Mouse (Mus musculus) G1E (cell line): ENCODE data around the gene Atp11a. TPM values are rescaled to one million over a fixed set of nuclear protein-coding genes. Genes with fewer than 3 reads are reported as not detected.

Experiments used
- ATAC-seq: 2 replicates; pipeline ENCODE4 v1.8.0; 2016; ENCODE audit warnings: mild to moderate bottlenecking; ENCODE audit not compliant: insufficient number of reproducible peaks, poor library complexity, low FRiP score, severe bottlenecking; ENCODE audit errors: extremely low read depth
- DNase-seq: peaks from one replicate; pipeline ENCODE4 v3.0.0; 2012; ENCODE audit warnings: low spot score
- H3K27me3 ChIP-seq: 2 replicates; pipeline ENCODE4 v1.6.1; 2012; ENCODE audit warnings: mild to moderate bottlenecking, low read length, inconsistent platforms; ENCODE audit not compliant: insufficient read depth
- H3K36me3 ChIP-seq: replicated peaks from 2 replicates; pipeline ENCODE3; 2012; ENCODE audit warnings: mild to moderate bottlenecking, inconsistent platforms
- H3K4me1 ChIP-seq: 2 replicates; pipeline ENCODE4 v1.6.1; 2012; ENCODE audit warnings: low read depth, low read length, inconsistent platforms, mixed read lengths; ENCODE audit not compliant: insufficient read depth
- H3K4me3 ChIP-seq: 2 replicates; pipeline ENCODE4 v1.5.1; 2012; ENCODE audit warnings: low read depth, mild to moderate bottlenecking, inconsistent platforms, low read length, moderate library complexity, mixed read lengths
- H3K9me3 ChIP-seq: replicated peaks from 2 replicates; pipeline ENCODE4 v1.6.1; 2012; ENCODE audit warnings: inconsistent platforms
- CTCF ChIP-seq: IDR thresholded peaks from 2 replicates; pipeline ENCODE4 v1.5.1; 2012; ENCODE audit warnings: low read depth, low read length, inconsistent platforms, mixed read lengths
- GATA1 ChIP-seq: IDR thresholded peaks from 2 replicates; pipeline ENCODE4 v1.6.1; 2012; ENCODE audit warnings: borderline replicate concordance, low read length, inconsistent platforms, mixed read lengths
- GATA2 ChIP-seq: IDR thresholded peaks from 2 replicates; pipeline ENCODE4 v1.6.1; 2012; ENCODE audit warnings: low read depth, low read length, inconsistent platforms, borderline replicate concordance
- POLR2AphosphoS5 ChIP-seq: IDR thresholded peaks from 2 replicates; pipeline ENCODE4 v1.6.1; 2012; ENCODE audit warnings: low read depth, low read length, inconsistent platforms; ENCODE audit not compliant: insufficient replicate concordance
- TAL1 ChIP-seq: conservative IDR thresholded peaks from 2 replicates; pipeline ENCODE4 v1.6.1; 2012; ENCODE audit warnings: low read depth, low read length, inconsistent platforms, mixed read lengths
- polyA plus RNA-seq: library from polyadenylated mRNA; stranded (reverse); fragments of >175 nt; gene quantifications from 2 replicates; pipeline ENCODE4 v1.2.3, GENCODE M21; 2012
- total RNA-seq, 2 experiments: library from RNA; stranded (forward) in 1 of 2; stranded (reverse) in 1 of 2; fragments of 200-1000 nt in 1 of 2; fragments of >200 nt in 1 of 2; fragmentation: Nextera tagmentation in 1 of 2; gene quantifications; 2 replicates each; pipeline ENCODE4 v1.2.3; 2014 to 2017

Gene Atp11a
- total and polyA plus RNA-seq, 3 experiments, result 0.27 TPM; not detected in 2

- ATAC-seq, result no peak
- DNase-seq, result no peak
- Histone ChIP-seq H3K9me3 (no peaks in the 10 kb centered on the region), H3K27me3 (peaks cover 4% of the 10 kb centered on the region; the same call in 1 of the 2 replicates), H3K36me3 (no peaks in the 10 kb centered on the region), H3K4me3 (no peak overlapping the region), H3K4me1 (no peaks in the 10 kb centered on the region)
- TF ChIP-seq TAL1 (no peak), GATA1 (no peak), GATA2 (no peak), POLR2AphosphoS5 (no peak), CTCF (no peak)
These were observed 29.6 kb downstream of the Atp11a start for GRCm38 (mm10) chr8:12786261-12786957.

- DNase-seq, result no peak
- H3K4me1 ChIP-seq, result no peaks in the 10 kb centered on the region
- no peaks in the 10 kb centered on the region for H3K36me3 ChIP-seq
- no peak overlapping the region for H3K4me3 ChIP-seq
- no peaks in the 10 kb centered on the region for H3K9me3 ChIP-seq
- no peak for ATAC-seq
- H3K27me3 ChIP-seq, result peaks cover 4% of the 10 kb centered on the region; the same call in 1 of the 2 replicates
- TF ChIP-seq TAL1 (no peak), CTCF (no peak), POLR2AphosphoS5 (no peak), GATA2 (no peak), GATA1 (no peak)
These were observed 30.1 kb downstream of the Atp11a start for GRCm38 (mm10) chr8:12786958-12787301.

GRCm38 (mm10) chr8:12787427-12787826 is 30.6 kb downstream of the Atp11a start:
- Histone ChIP-seq H3K9me3 (no peaks in the 10 kb centered on the region), H3K4me3 (no peak overlapping the region), H3K36me3 (no peaks in the 10 kb centered on the region), H3K27me3 (peaks cover 4% of the 10 kb centered on the region; the same call in 1 of the 2 replicates), H3K4me1 (no peaks in the 10 kb centered on the region)
- DNase-seq (no peak), ATAC-seq (no peak)
- TF ChIP-seq GATA2 (no peak), POLR2AphosphoS5 (no peak), CTCF (no peak), TAL1 (no peak), GATA1 (no peak)

GRCm38 (mm10) chr8:12788695-12789094 is 31.9 kb downstream of the Atp11a start:
- ATAC-seq (no peak), DNase-seq (no peak)
- TF ChIP-seq GATA1 (no peak), TAL1 (no peak), POLR2AphosphoS5 (no peak), CTCF (no peak), GATA2 (no peak)
- H3K9me3 ChIP-seq, result no peaks in the 10 kb centered on the region
- peaks cover 6% of the 10 kb centered on the region; the same call in 1 of the 2 replicates for H3K27me3 ChIP-seq
- no peak overlapping the region for H3K4me3 ChIP-seq
- no peaks in the 10 kb centered on the region for H3K4me1 ChIP-seq
- no peaks in the 10 kb centered on the region for H3K36me3 ChIP-seq

GRCm38 (mm10) chr8:12795011-12795671 is 38.3 kb downstream of the Atp11a start:
- TF ChIP-seq TAL1 (no peak), CTCF (no peak), GATA1 (no peak), POLR2AphosphoS5 (no peak), GATA2 (no peak)
- H3K36me3 ChIP-seq, result no peaks in the 10 kb centered on the region
- no peak for DNase-seq
- H3K4me1 ChIP-seq, result no peaks in the 10 kb centered on the region
- no peak overlapping the region for H3K4me3 ChIP-seq
- no peak for ATAC-seq
- H3K27me3 ChIP-seq, result peaks cover 7% of the 10 kb centered on the region; the same call in 1 of the 2 replicates
- H3K9me3 ChIP-seq, result no peaks in the 10 kb centered on the region

GRCm38 (mm10) chr8:12799099-12799498 is 42.3 kb downstream of the Atp11a start:
- no peak for DNase-seq
- no peak for ATAC-seq
- no peaks in the 10 kb centered on the region for H3K36me3 ChIP-seq
- H3K4me3 ChIP-seq, result no peak overlapping the region
- no peaks in the 10 kb centered on the region for H3K9me3 ChIP-seq
- TF ChIP-seq TAL1 (no peak), GATA1 (no peak), GATA2 (no peak), POLR2AphosphoS5 (no peak), CTCF (no peak)
- no peaks in the 10 kb centered on the region for H3K4me1 ChIP-seq
- peaks cover 9% of the 10 kb centered on the region for H3K27me3 ChIP-seq
